Mouse (Mus musculus): ENCODE data around the gene Mapkap1. TPM values are rescaled to one million over a fixed set of nuclear protein-coding genes. Genes with fewer than 3 reads are reported as not detected.
"Not testable (repeated sequence)": the region's sequence is repeated elsewhere in the genome, so short reads cannot be mapped to it uniquely, and the experiment has no call there.

Gene Mapkap1
- polyA plus RNA-seq, 1 experiment, result 50.4 TPM

- no peak overlapping the region for H3K27ac ChIP-seq (ENCODE audit: insufficient read depth, low read length)
- WGBS, result 20% methylated on average over 7 of the region's 7 CpGs
- H3K4me3 ChIP-seq (replicated peaks; ENCODE audit: insufficient read depth, low read depth, low read length), result no peak overlapping the region
- H3K4me1 ChIP-seq (ENCODE audit: control insufficient read depth, insufficient read depth, low read length), result peaks cover 15% of the 10 kb centered on the region
- TF ChIP-seq POLR2A (IDR thresholded peaks at IDR 0.05; ENCODE audit: borderline replicate concordance, insufficient read depth, low read length) (no peak), CTCF (IDR thresholded peaks at IDR 0.05; ENCODE audit: borderline replicate concordance, insufficient read depth, low read depth, low read length) (no peak)
- H3K27me3 ChIP-seq (ENCODE audit: control insufficient read depth, insufficient read depth, low read length), result no peaks in the 10 kb centered on the region
- peak; percentile 30 to 65 for DNase-seq
Measured at GRCm38 (mm10) chr2:34487281-34487680, 80.7 kb downstream of the Mapkap1 start.

GRCm38 (mm10) chr2:34503975-34504730 is 97.6 kb downstream of the Mapkap1 start:
- Histone ChIP-seq H3K27me3 (ENCODE audit: control insufficient read depth, insufficient read depth, low read length) (no peaks in the 10 kb centered on the region), H3K4me1 (ENCODE audit: control insufficient read depth, insufficient read depth, low read length) (no peaks in the 10 kb centered on the region; the same call in 1 of the 2 replicates), H3K4me3 (replicated peaks; ENCODE audit: insufficient read depth, low read depth, low read length) (no peak overlapping the region), H3K27ac (ENCODE audit: insufficient read depth, low read length) (no peak overlapping the region)
- no peak for DNase-seq
- TF ChIP-seq CTCF (IDR thresholded peaks at IDR 0.05; ENCODE audit: borderline replicate concordance, insufficient read depth, low read depth, low read length), result no peak
- no peak for TF ChIP-seq POLR2A (IDR thresholded peaks at IDR 0.05; ENCODE audit: borderline replicate concordance, insufficient read depth, low read length)
- 41% methylated on average over 3 of the region's 3 CpGs for WGBS

GRCm38 (mm10) chr2:34506162-34506561 is 99.6 kb downstream of the Mapkap1 start:
- not testable (repeated sequence) for H3K4me1 ChIP-seq (ENCODE audit: control insufficient read depth, insufficient read depth, low read length); H3K27ac ChIP-seq (ENCODE audit: insufficient read depth, low read length); H3K27me3 ChIP-seq (ENCODE audit: control insufficient read depth, insufficient read depth, low read length); DNase-seq; H3K4me3 ChIP-seq (replicated peaks; ENCODE audit: insufficient read depth, low read depth, low read length)
- WGBS, result 90% methylated on average over 2 of the region's 2 CpGs

GRCm38 (mm10) chr2:34509856-34510255 is 103.3 kb downstream of the Mapkap1 start:
- 91% methylated on average over 5 of the region's 5 CpGs for WGBS
- no peak for DNase-seq
- Histone ChIP-seq H3K4me3 (replicated peaks; ENCODE audit: insufficient read depth, low read depth, low read length) (no peak overlapping the region), H3K27ac (ENCODE audit: insufficient read depth, low read length) (no peak overlapping the region), H3K4me1 (ENCODE audit: control insufficient read depth, insufficient read depth, low read length) (no peaks in the 10 kb centered on the region; the same call in 1 of the 2 replicates), H3K27me3 (ENCODE audit: control insufficient read depth, insufficient read depth, low read length) (no peaks in the 10 kb centered on the region)
- TF ChIP-seq CTCF (IDR thresholded peaks at IDR 0.05; ENCODE audit: borderline replicate concordance, insufficient read depth, low read depth, low read length), result no peak

GRCm38 (mm10) chr2:34515263-34515662 is 108.7 kb downstream of the Mapkap1 start:
- no peak for DNase-seq
- no peak overlapping the region for H3K27ac ChIP-seq (ENCODE audit: insufficient read depth, low read length)
- no peak overlapping the region for H3K4me3 ChIP-seq (replicated peaks; ENCODE audit: insufficient read depth, low read depth, low read length)
- no peak for TF ChIP-seq POLR2A (IDR thresholded peaks at IDR 0.05; ENCODE audit: borderline replicate concordance, insufficient read depth, low read length)
- TF ChIP-seq CTCF (IDR thresholded peaks at IDR 0.05; ENCODE audit: borderline replicate concordance, insufficient read depth, low read depth, low read length), result no peak
- H3K27me3 ChIP-seq (ENCODE audit: control insufficient read depth, insufficient read depth, low read length), result no peaks in the 10 kb centered on the region
- no peaks in the 10 kb centered on the region for H3K4me1 ChIP-seq (ENCODE audit: control insufficient read depth, insufficient read depth, low read length)
- 91% methylated on average over 5 of the region's 5 CpGs for WGBS

GRCm38 (mm10) chr2:34518083-34518482 is 111.5 kb downstream of the Mapkap1 start:
- no peaks in the 10 kb centered on the region for H3K27me3 ChIP-seq (ENCODE audit: control insufficient read depth, insufficient read depth, low read length)

GRCm38 (mm10) chr2:34518526-34518925 is 112.0 kb downstream of the Mapkap1 start:
- WGBS, result 80% methylated on average over 5 of the region's 5 CpGs
- no peaks in the 10 kb centered on the region for H3K27me3 ChIP-seq (ENCODE audit: control insufficient read depth, insufficient read depth, low read length)
- no peak overlapping the region for H3K27ac ChIP-seq (ENCODE audit: insufficient read depth, low read length)
- H3K4me3 ChIP-seq (replicated peaks; ENCODE audit: insufficient read depth, low read depth, low read length), result no peak overlapping the region
- DNase-seq, result no peak
- no peaks in the 10 kb centered on the region for H3K4me1 ChIP-seq (ENCODE audit: control insufficient read depth, insufficient read depth, low read length)
- TF ChIP-seq CTCF (IDR thresholded peaks at IDR 0.05; ENCODE audit: borderline replicate concordance, insufficient read depth, low read depth, low read length) (no peak), POLR2A (IDR thresholded peaks at IDR 0.05; ENCODE audit: borderline replicate concordance, insufficient read depth, low read length) (no peak)

More at GRCm38 (mm10) chr2:34518083-34518482, 111.5 kb downstream of the Mapkap1 start:
- no peak for DNase-seq
- Histone ChIP-seq H3K4me1 (ENCODE audit: control insufficient read depth, insufficient read depth, low read length) (no peaks in the 10 kb centered on the region), H3K4me3 (replicated peaks; ENCODE audit: insufficient read depth, low read depth, low read length) (no peak overlapping the region), H3K27ac (ENCODE audit: insufficient read depth, low read length) (no peak overlapping the region)
- TF ChIP-seq CTCF (IDR thresholded peaks at IDR 0.05; ENCODE audit: borderline replicate concordance, insufficient read depth, low read depth, low read length) (no peak), POLR2A (IDR thresholded peaks at IDR 0.05; ENCODE audit: borderline replicate concordance, insufficient read depth, low read length) (no peak)
- WGBS, result 90% methylated on average over 2 of the region's 2 CpGs

- TF ChIP-seq CTCF (IDR thresholded peaks at IDR 0.05; ENCODE audit: borderline replicate concordance, insufficient read depth, low read depth, low read length), result peak; percentile 25; the same call in 1 of the 2 replicates
- TF ChIP-seq POLR2A (IDR thresholded peaks at IDR 0.05; ENCODE audit: borderline replicate concordance, insufficient read depth, low read length), result no peak
- H3K4me3 ChIP-seq (replicated peaks; ENCODE audit: insufficient read depth, low read depth, low read length), result no peak overlapping the region
- no peaks in the 10 kb centered on the region for H3K27me3 ChIP-seq (ENCODE audit: control insufficient read depth, insufficient read depth, low read length)
- no peak overlapping the region for H3K27ac ChIP-seq (ENCODE audit: insufficient read depth, low read length)
- 66% methylated on average over 6 of the region's 6 CpGs for WGBS
- peak in 1 of 2 experiments; percentile 10 for DNase-seq
- H3K4me1 ChIP-seq (ENCODE audit: control insufficient read depth, insufficient read depth, low read length), result no peaks in the 10 kb centered on the region
Measured at GRCm38 (mm10) chr2:34519525-34519924, 113.0 kb downstream of the Mapkap1 start.

Measured in cerebellum, adult 2 months (tissue).